Comparison of ENCODE assay signal across 30 mouse cellular contexts in the genomic region with DNA sequence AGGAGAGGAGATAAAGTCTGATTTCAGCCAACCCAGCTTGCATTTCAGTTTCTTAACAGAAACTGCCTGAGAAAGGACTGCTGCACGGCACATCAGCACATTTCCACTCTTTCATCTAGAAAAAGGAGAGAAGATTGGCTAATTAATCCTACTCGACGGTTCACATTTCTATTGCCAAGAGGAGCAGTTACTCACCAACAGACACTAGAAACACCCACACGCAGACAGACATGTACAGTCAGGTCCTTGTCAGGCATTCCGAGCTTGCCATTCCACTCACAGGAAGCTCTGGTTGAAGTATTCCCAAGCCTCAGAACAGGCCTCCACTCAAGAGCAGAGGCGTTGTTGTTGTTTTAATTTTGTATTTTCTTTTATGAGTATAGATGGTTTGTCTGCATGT. TPM values are rescaled to one million over a fixed set of nuclear protein-coding genes. Genes with fewer than 3 reads are reported as not detected.
DNase-seq lines count a peak whose midpoint lies in the region; ATAC-seq lines count a peak whose summit lies in the region.
"Had no signal": no experiment of that assay in that cellular context is flagged by ENCODE, and none has a peak within 500 bp of the region (broad histone marks: within the 10 kb centered on the region; RNA-seq: fewer than 3 reads in every experiment).

No protein-coding gene starts in this region.

- ATAC-seq in embryonic facial prominence, embryonic 14.5 days (ENCODE audit: low read depth) = no peak
- no peak for ATAC-seq in stomach, embryonic 16.5 days (ENCODE audit: insufficient read depth, low FRiP score)
- no peak for ATAC-seq in kidney, embryonic 15.5 days (replicated peaks; ENCODE audit: low FRiP score)
- ATAC-seq: CD4-positive, CD25-positive, alpha-beta regulatory T cell, adult 4 months; hindbrain, postnatal 0 days; intestine, postnatal 0 days; midbrain, embryonic 13.5 days had no signal

- H3K27me3 ChIP-seq in heart, embryonic 10.5 days (ENCODE audit: insufficient read depth, poor library complexity, severe bottlenecking) = no peaks in the 10 kb centered on the region
- H3K27me3 ChIP-seq in embryonic facial prominence, embryonic 14.5 days (replicated peaks; ENCODE audit: control insufficient read depth, insufficient read depth, low read length) = no peaks in the 10 kb centered on the region
- no peaks in the 10 kb centered on the region for H3K27me3 ChIP-seq in stomach, embryonic 16.5 days (ENCODE audit: control insufficient read depth, insufficient read depth, low read length)
- no peaks in the 10 kb centered on the region for H3K27me3 ChIP-seq in kidney, embryonic 15.5 days
- H3K27me3 ChIP-seq: heart, embryonic 15.5 days; hindbrain, embryonic 12.5 days; limb, embryonic 12.5 days; lung, embryonic 15.5 days; midbrain, embryonic 13.5 days; neural tube, embryonic 13.5 days had no signal

- peaks cover 6% of the 10 kb centered on the region; the same call in 1 of the 2 replicates for H3K4me1 ChIP-seq in heart, embryonic 10.5 days
- no peaks in the 10 kb centered on the region for H3K4me1 ChIP-seq in embryonic facial prominence, embryonic 14.5 days (ENCODE audit: control insufficient read depth, insufficient read depth, low read length)
- peaks cover 10% of the 10 kb centered on the region for H3K4me1 ChIP-seq in stomach, embryonic 16.5 days (ENCODE audit: control insufficient read depth, insufficient read depth, low read length)
- H3K4me1 ChIP-seq in kidney, embryonic 15.5 days = peaks cover 10% of the 10 kb centered on the region

- H3K9ac ChIP-seq in embryonic facial prominence, embryonic 14.5 days (ENCODE audit: low read depth, low read length) = no peak overlapping the region
- H3K9ac ChIP-seq in stomach, embryonic 16.5 days (ENCODE audit: low read length) = no peak overlapping the region
- H3K9ac ChIP-seq in kidney, embryonic 15.5 days = no peak overlapping the region
- H3K9ac ChIP-seq: forebrain, embryonic 12.5 days; heart, embryonic 15.5 days; hindbrain, embryonic 12.5 days; limb, embryonic 12.5 days; lung, embryonic 15.5 days; midbrain, embryonic 13.5 days; neural tube, embryonic 13.5 days had no signal

- no peaks in the 10 kb centered on the region for H3K36me3 ChIP-seq in heart, embryonic 10.5 days
- H3K36me3 ChIP-seq in embryonic facial prominence, embryonic 14.5 days (ENCODE audit: control insufficient read depth, insufficient read depth, low read length) = no peaks in the 10 kb centered on the region
- no peaks in the 10 kb centered on the region for H3K36me3 ChIP-seq in stomach, embryonic 16.5 days (ENCODE audit: control insufficient read depth, insufficient read depth, low read length)
- no peaks in the 10 kb centered on the region for H3K36me3 ChIP-seq in kidney, embryonic 15.5 days
- H3K36me3 ChIP-seq: forebrain, embryonic 12.5 days; heart, embryonic 15.5 days; hindbrain, embryonic 12.5 days; limb, embryonic 12.5 days; lung, embryonic 15.5 days; midbrain, embryonic 13.5 days; neural tube, embryonic 13.5 days had no signal

- no peak overlapping the region for H3K4me2 ChIP-seq in embryonic facial prominence, embryonic 14.5 days (ENCODE audit: low read depth, low read length)
- no peak overlapping the region for H3K4me2 ChIP-seq in stomach, embryonic 16.5 days (ENCODE audit: low read depth, low read length)
- H3K4me2 ChIP-seq in kidney, embryonic 15.5 days = no peak overlapping the region
- H3K4me2 ChIP-seq: forebrain, embryonic 12.5 days; heart, embryonic 15.5 days; hindbrain, embryonic 12.5 days; limb, embryonic 12.5 days; lung, embryonic 15.5 days; midbrain, embryonic 13.5 days; neural tube, embryonic 13.5 days had no signal

- WGBS in heart, embryonic 10.5 days = 72% methylated on average over 6 of the region's 6 CpGs
- WGBS in embryonic facial prominence, embryonic 14.5 days = 71% methylated on average over 6 of the region's 6 CpGs
- 72% methylated on average over 6 of the region's 6 CpGs for WGBS in stomach, embryonic 16.5 days
- 71% methylated on average over 6 of the region's 6 CpGs for WGBS in kidney, embryonic 15.5 days

- H3K4me3 ChIP-seq in heart, embryonic 10.5 days = no peak overlapping the region
- no peak overlapping the region for H3K4me3 ChIP-seq in embryonic facial prominence, embryonic 14.5 days (ENCODE audit: low read depth, low read length)
- H3K4me3 ChIP-seq in stomach, embryonic 16.5 days (replicated peaks; ENCODE audit: low read length) = no peak overlapping the region
- H3K4me3 ChIP-seq in kidney, embryonic 15.5 days (replicated peaks) = no peak overlapping the region
- H3K4me3 ChIP-seq: erythroblast, embryonic 14.5 days; forebrain, embryonic 12.5 days; gastrocnemius, adult 2 months; heart, embryonic 15.5 days; hindbrain, embryonic 12.5 days; left cerebral cortex, adult 2 months; limb, embryonic 12.5 days; lung, embryonic 15.5 days; midbrain, embryonic 13.5 days; neural tube, embryonic 13.5 days had no signal

- DNase-seq in heart, embryonic 10.5 days (ENCODE audit: low spot score) = peak; percentile 10
- no peak for DNase-seq in heart, adult 9 months (ENCODE audit: low spot score in 2 of 2)
- peak; percentile 47 for DNase-seq in Muller cell, postnatal 12 days (ENCODE audit: inconsistent ontology term)
- DNase-seq in embryonic facial prominence, embryonic 14.5 days (ENCODE audit: low spot score) = peak; percentile 54
- DNase-seq in ovary, postnatal 36 days (ENCODE audit: low spot score) = no peak
- DNase-seq: adrenal gland, postnatal 25 days; cerebellum, adult 18-20 months; cerebellum, postnatal 14 days; gastrocnemius, adult 2 months; gastrocnemius, postnatal 36 days; kidney, adult 9 months; kidney, postnatal 14 days; lung, postnatal 36 days; retina, postnatal 1 day; spleen, adult 18-20 months; thymus, postnatal 4 days had no signal

- H3K27ac ChIP-seq in heart, embryonic 10.5 days = no peak overlapping the region
- H3K27ac ChIP-seq in embryonic facial prominence, embryonic 14.5 days (replicated peaks; ENCODE audit: low read depth, low read length) = no peak overlapping the region
- peak overlapping the region; percentile 48; the same call in 1 of the 2 replicates for H3K27ac ChIP-seq in stomach, embryonic 16.5 days (ENCODE audit: low read length)
- H3K27ac ChIP-seq in kidney, embryonic 15.5 days = no peak overlapping the region
- H3K27ac ChIP-seq: forebrain, embryonic 12.5 days; gastrocnemius, adult 2 months; heart, embryonic 15.5 days; hindbrain, embryonic 12.5 days; hindbrain, postnatal 0 days; left cerebral cortex, adult 2 months; limb, embryonic 12.5 days; lung, embryonic 15.5 days; midbrain, embryonic 13.5 days; neural tube, embryonic 13.5 days had no signal

- no peaks in the 10 kb centered on the region for H3K9me3 ChIP-seq in heart, embryonic 10.5 days
- no peaks in the 10 kb centered on the region for H3K9me3 ChIP-seq in embryonic facial prominence, embryonic 14.5 days (ENCODE audit: control insufficient read depth, low read length)
- no peaks in the 10 kb centered on the region for H3K9me3 ChIP-seq in stomach, embryonic 16.5 days (replicated peaks; ENCODE audit: control insufficient read depth, low read length)
- H3K9me3 ChIP-seq in kidney, embryonic 15.5 days (replicated peaks) = no peaks in the 10 kb centered on the region
- H3K9me3 ChIP-seq: forebrain, embryonic 12.5 days; heart, embryonic 15.5 days; hindbrain, embryonic 12.5 days; limb, embryonic 12.5 days; lung, embryonic 15.5 days; midbrain, embryonic 13.5 days; neural tube, embryonic 13.5 days had no signal

RNA-seq across cellular contexts. Expression of gene Thumpd3, which starts 11.6 kb away (rescaled TPM):
- 51.7 and 54.8 TPM in 2 replicates for polyA plus RNA-seq in heart, embryonic 10.5 days (2016; fragmentation: Nextera tagmentation; extraction: Ambion mirVana)
- polyA plus RNA-seq in embryonic facial prominence, embryonic 14.5 days (2014; fragmentation: Nextera tagmentation; extraction: Ambion mirVana) = 36.1 and 38.9 TPM in 2 replicates
- 49.7 and 51.0 TPM in 2 replicates for polyA plus RNA-seq in stomach, embryonic 16.5 days (2015; fragmentation: Nextera tagmentation; extraction: Ambion mirVana)
- polyA plus RNA-seq in kidney, embryonic 15.5 days (2015; fragmentation: Nextera tagmentation; extraction: Ambion mirVana) = 46.6 and 47.0 TPM in 2 replicates

RNA-seq across cellular contexts. Expression of gene Setd5, which starts 42.7 kb away (rescaled TPM):
- 69.8 and 82.2 TPM in 2 replicates for polyA plus RNA-seq in heart, embryonic 10.5 days (2016; fragmentation: Nextera tagmentation; extraction: Ambion mirVana)
- polyA plus RNA-seq in embryonic facial prominence, embryonic 14.5 days (2014; fragmentation: Nextera tagmentation; extraction: Ambion mirVana) = 81.5 and 89.9 TPM in 2 replicates
- polyA plus RNA-seq in stomach, embryonic 16.5 days (2015; fragmentation: Nextera tagmentation; extraction: Ambion mirVana) = 65.6 and 66.3 TPM in 2 replicates
- 75.0 and 75.9 TPM in 2 replicates for polyA plus RNA-seq in kidney, embryonic 15.5 days (2015; fragmentation: Nextera tagmentation; extraction: Ambion mirVana)

Comparison
In these comparisons a context has a peak if more than half of its experiments do, and no peak if none do; other contexts are left out.
1. DNase-seq: peak in heart, embryonic 10.5 days (single experiment), Muller cell, postnatal 12 days (single experiment) and embryonic facial prominence, embryonic 14.5 days (single experiment); none in heart, adult 9 months (0 of 2) and ovary, postnatal 36 days (single experiment).